Mouse (Mus musculus) embryonic fibroblast, embryonic 13.5 days (primary cell): ENCODE measurements around the gene Trim67.

Source experiments
- CTCF ChIP-seq: IDR thresholded peaks from 2 replicates; pipeline ENCODE4 v1.5.1; 2011; ENCODE audit warnings: mild to moderate bottlenecking, control low read depth, low read length, moderate library complexity, borderline replicate concordance; ENCODE audit not compliant: insufficient read depth
- POLR2A ChIP-seq: IDR thresholded peaks from 2 replicates; pipeline ENCODE4 v1.6.1; 2011; ENCODE audit warnings: low read depth, mild to moderate bottlenecking, control low read depth, low read length, moderate library complexity

DNA sequence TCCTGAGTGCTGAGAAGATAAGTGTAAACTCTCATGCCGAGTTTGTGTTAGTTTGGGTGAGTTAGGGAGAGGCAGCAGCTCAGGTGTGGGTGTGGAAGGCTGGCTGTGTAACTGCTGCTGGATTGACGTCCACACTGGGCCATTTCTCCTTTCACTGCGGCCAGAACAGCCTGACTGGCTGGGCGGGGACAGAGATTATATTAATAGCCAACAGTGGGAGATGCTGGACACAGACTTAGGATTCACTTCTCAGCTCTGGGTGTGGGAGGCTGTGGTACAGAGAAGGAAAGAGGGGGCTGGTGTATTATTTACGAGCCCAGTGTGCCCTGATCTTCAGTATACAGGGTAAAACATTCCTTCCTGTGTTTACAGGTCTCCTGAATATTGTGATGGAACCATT is 85.2 kb downstream of the Trim67 start:
- no peak for TF ChIP-seq CTCF
- TF ChIP-seq POLR2A = no peak
